Mouse (Mus musculus): ENCODE results near the gene Chid1. TPM values are rescaled to one million over a fixed set of nuclear protein-coding genes. Genes with fewer than 3 reads are reported as not detected.

Chid1 gene
- polyA plus RNA-seq, 1 experiment from 2014 or later = 27.5 TPM

GRCm38 (mm10) chr7:141558946-141559345 is 19.3 kb upstream of the Chid1 start:
- Histone ChIP-seq H3K4me2 (no peak overlapping the region), H3K27ac (no peak overlapping the region), H3K9ac (replicated peaks) (no peak overlapping the region), H3K27me3 (no peaks in the 10 kb centered on the region), H3K4me1 (replicated peaks) (peaks cover 15% of the 10 kb centered on the region), H3K36me3 (no peaks in the 10 kb centered on the region), H3K9me3 (no peaks in the 10 kb centered on the region), H3K4me3 (replicated peaks) (no peak overlapping the region)
- no peak for ATAC-seq (ENCODE audit: insufficient number of reproducible peaks, insufficient read depth, low FRiP score, low TSS enrichment, low read depth)

- Histone ChIP-seq H3K4me3 (replicated peaks) (no peak overlapping the region), H3K9ac (replicated peaks) (no peak overlapping the region), H3K4me2 (no peak overlapping the region), H3K27ac (no peak overlapping the region), H3K4me1 (replicated peaks) (peaks cover 9% of the 10 kb centered on the region), H3K9me3 (no peaks in the 10 kb centered on the region), H3K36me3 (no peaks in the 10 kb centered on the region), H3K27me3 (no peaks in the 10 kb centered on the region)
- ATAC-seq (ENCODE audit: insufficient number of reproducible peaks, insufficient read depth, low FRiP score, low TSS enrichment, low read depth) = no peak
- 72% methylated on average over 4 of the region's 4 CpGs for whole genome bisulfite sequencing
Observed at GRCm38 (mm10) chr7:141558329-141558776, 18.7 kb upstream of the Chid1 start.

- Histone ChIP-seq H3K9ac (replicated peaks) (no peak overlapping the region), H3K27me3 (no peaks in the 10 kb centered on the region), H3K36me3 (no peaks in the 10 kb centered on the region), H3K9me3 (no peaks in the 10 kb centered on the region), H3K27ac (no peak overlapping the region), H3K4me2 (no peak overlapping the region), H3K4me3 (replicated peaks) (no peak overlapping the region), H3K4me1 (replicated peaks) (no peaks in the 10 kb centered on the region)
- WGBS = 76% methylated on average over 2 of the region's 2 CpGs
- no peak for ATAC-seq (ENCODE audit: insufficient number of reproducible peaks, insufficient read depth, low FRiP score, low TSS enrichment, low read depth)
Observed at GRCm38 (mm10) chr7:141550464-141550863, 10.8 kb upstream of the Chid1 start.

GRCm38 (mm10) chr7:141549432-141550061 is 9.9 kb upstream of the Chid1 start:
- Histone ChIP-seq H3K36me3 (no peaks in the 10 kb centered on the region), H3K4me3 (replicated peaks) (no peak overlapping the region), H3K4me2 (no peak overlapping the region), H3K4me1 (replicated peaks) (no peaks in the 10 kb centered on the region), H3K27ac (no peak overlapping the region), H3K27me3 (no peaks in the 10 kb centered on the region), H3K9ac (replicated peaks) (no peak overlapping the region), H3K9me3 (no peaks in the 10 kb centered on the region)
- ATAC-seq (ENCODE audit: insufficient number of reproducible peaks, insufficient read depth, low FRiP score, low TSS enrichment, low read depth) = no peak
- 89% methylated on average over 3 of the region's 3 CpGs for WGBS

GRCm38 (mm10) chr7:141544654-141545053 is 5.0 kb upstream of the Chid1 start:
- ATAC-seq (ENCODE audit: insufficient number of reproducible peaks, insufficient read depth, low FRiP score, low TSS enrichment, low read depth) = no peak
- no peaks in the 10 kb centered on the region for H3K27me3 ChIP-seq
- WGBS = 83% methylated on average over 4 of the region's 4 CpGs

GRCm38 (mm10) chr7:141542588-141542987 is 2.9 kb upstream of the Chid1 start:
- Histone ChIP-seq H3K9me3 (no peaks in the 10 kb centered on the region), H3K27ac (no peak overlapping the region), H3K4me3 (replicated peaks) (no peak overlapping the region), H3K27me3 (no peaks in the 10 kb centered on the region), H3K4me1 (replicated peaks) (peaks cover 20% of the 10 kb centered on the region), H3K36me3 (no peaks in the 10 kb centered on the region), H3K9ac (replicated peaks) (no peak overlapping the region), H3K4me2 (no peak overlapping the region)
- no peak for ATAC-seq (ENCODE audit: insufficient number of reproducible peaks, insufficient read depth, low FRiP score, low TSS enrichment, low read depth)
- WGBS = 82% methylated on average over 2 of the region's 2 CpGs

More at GRCm38 (mm10) chr7:141544654-141545053, 5.0 kb upstream of the Chid1 start:
- Histone ChIP-seq H3K4me2 (no peak overlapping the region), H3K4me3 (replicated peaks) (no peak overlapping the region), H3K9ac (replicated peaks) (no peak overlapping the region), H3K27ac (no peak overlapping the region), H3K36me3 (no peaks in the 10 kb centered on the region), H3K9me3 (no peaks in the 10 kb centered on the region), H3K4me1 (replicated peaks) (peaks cover 10% of the 10 kb centered on the region)

- Histone ChIP-seq H3K4me3 (replicated peaks) (no peak overlapping the region), H3K27ac (no peak overlapping the region), H3K9ac (replicated peaks) (no peak overlapping the region), H3K36me3 (no peaks in the 10 kb centered on the region), H3K4me2 (no peak overlapping the region), H3K9me3 (no peaks in the 10 kb centered on the region), H3K4me1 (replicated peaks) (peaks cover 20% of the 10 kb centered on the region), H3K27me3 (no peaks in the 10 kb centered on the region)
- WGBS = 76% methylated on average over 4 of the region's 4 CpGs
- no peak for ATAC-seq (ENCODE audit: insufficient number of reproducible peaks, insufficient read depth, low FRiP score, low TSS enrichment, low read depth)
Observed at GRCm38 (mm10) chr7:141541681-141542080, 2.0 kb upstream of the Chid1 start.

- Histone ChIP-seq H3K4me2 (peak overlapping the region; percentile 86), H3K9me3 (no peaks in the 10 kb centered on the region), H3K27me3 (no peaks in the 10 kb centered on the region), H3K36me3 (no peaks in the 10 kb centered on the region), H3K27ac (peak overlapping the region; percentile 56; the same call in 1 of the 2 replicates), H3K9ac (replicated peaks) (peak overlapping the region; percentile 78; the same call in 1 of the 2 replicates), H3K4me1 (replicated peaks) (peaks cover 20% of the 10 kb centered on the region), H3K4me3 (replicated peaks) (peak overlapping the region; percentile 74)
- ATAC-seq (ENCODE audit: insufficient number of reproducible peaks, insufficient read depth, low FRiP score, low TSS enrichment, low read depth) = 0 out of 2 replicates have a peak, but pooled peaks have one; percentile 33
- 62% methylated on average over 13 of the region's 13 CpGs for WGBS
Observed at GRCm38 (mm10) chr7:141540312-141541081, 840 bp upstream of the Chid1 start.

- WGBS = 17% methylated on average over 18 of the region's 18 CpGs
- H3K4me3 ChIP-seq (replicated peaks) = peak overlapping the region; percentile 74
- H3K4me2 ChIP-seq = peak overlapping the region; percentile 86
- H3K4me1 ChIP-seq (replicated peaks) = peaks cover 20% of the 10 kb centered on the region
- H3K27me3 ChIP-seq = no peaks in the 10 kb centered on the region
- no peaks in the 10 kb centered on the region for H3K9me3 ChIP-seq
- H3K9ac ChIP-seq (replicated peaks) = peak overlapping the region; percentile 78
- H3K36me3 ChIP-seq = no peaks in the 10 kb centered on the region
- peak; percentile 54; the same call in 1 of the 2 replicates for ATAC-seq (ENCODE audit: insufficient number of reproducible peaks, insufficient read depth, low FRiP score, low TSS enrichment, low read depth)
- H3K27ac ChIP-seq = peak overlapping the region; percentile 82
Observed at GRCm38 (mm10) chr7:141538852-141539555, 653 bp downstream of the Chid1 start.

- no peak for ATAC-seq (ENCODE audit: insufficient number of reproducible peaks, insufficient read depth, low FRiP score, low TSS enrichment, low read depth)
- Histone ChIP-seq H3K4me1 (replicated peaks) (peaks cover 16% of the 10 kb centered on the region), H3K36me3 (0 out of 2 replicates have a peak, but pooled peaks cover 13% of the 10 kb centered on the region), H3K27me3 (no peaks in the 10 kb centered on the region), H3K9me3 (no peaks in the 10 kb centered on the region), H3K4me2 (no peak overlapping the region), H3K27ac (no peak overlapping the region), H3K9ac (replicated peaks) (no peak overlapping the region), H3K4me3 (replicated peaks) (no peak overlapping the region)
- WGBS = 74% methylated on average over 1 of the region's 1 CpGs
Observed at GRCm38 (mm10) chr7:141535570-141535969, 4.1 kb downstream of the Chid1 start.

GRCm38 (mm10) chr7:141525580-141525925 is 14.1 kb downstream of the Chid1 start:
- H3K27ac ChIP-seq = no peak overlapping the region
- WGBS = 93% methylated on average over 4 of the region's 4 CpGs
- ATAC-seq (ENCODE audit: insufficient number of reproducible peaks, insufficient read depth, low FRiP score, low TSS enrichment, low read depth) = no peak
- H3K9me3 ChIP-seq = no peaks in the 10 kb centered on the region
- no peaks in the 10 kb centered on the region for H3K27me3 ChIP-seq
- H3K36me3 ChIP-seq = peaks cover 62% of the 10 kb centered on the region
- H3K4me1 ChIP-seq (replicated peaks) = no peaks in the 10 kb centered on the region
- no peak overlapping the region for H3K4me3 ChIP-seq (replicated peaks)
- no peak overlapping the region for H3K4me2 ChIP-seq
- H3K9ac ChIP-seq (replicated peaks) = no peak overlapping the region
